Mouse (Mus musculus): ENCODE measurements around the gene Snx29. TPM values are rescaled to one million over a fixed set of nuclear protein-coding genes. Genes with fewer than 3 reads are reported as not detected.
A peak's percentile ranks its signal among the peaks of the same experiment; 100 is the strongest.

The Snx29 gene
- polyA plus RNA-seq, 1 experiment from 2014 or later: 15.4 TPM

DNA sequence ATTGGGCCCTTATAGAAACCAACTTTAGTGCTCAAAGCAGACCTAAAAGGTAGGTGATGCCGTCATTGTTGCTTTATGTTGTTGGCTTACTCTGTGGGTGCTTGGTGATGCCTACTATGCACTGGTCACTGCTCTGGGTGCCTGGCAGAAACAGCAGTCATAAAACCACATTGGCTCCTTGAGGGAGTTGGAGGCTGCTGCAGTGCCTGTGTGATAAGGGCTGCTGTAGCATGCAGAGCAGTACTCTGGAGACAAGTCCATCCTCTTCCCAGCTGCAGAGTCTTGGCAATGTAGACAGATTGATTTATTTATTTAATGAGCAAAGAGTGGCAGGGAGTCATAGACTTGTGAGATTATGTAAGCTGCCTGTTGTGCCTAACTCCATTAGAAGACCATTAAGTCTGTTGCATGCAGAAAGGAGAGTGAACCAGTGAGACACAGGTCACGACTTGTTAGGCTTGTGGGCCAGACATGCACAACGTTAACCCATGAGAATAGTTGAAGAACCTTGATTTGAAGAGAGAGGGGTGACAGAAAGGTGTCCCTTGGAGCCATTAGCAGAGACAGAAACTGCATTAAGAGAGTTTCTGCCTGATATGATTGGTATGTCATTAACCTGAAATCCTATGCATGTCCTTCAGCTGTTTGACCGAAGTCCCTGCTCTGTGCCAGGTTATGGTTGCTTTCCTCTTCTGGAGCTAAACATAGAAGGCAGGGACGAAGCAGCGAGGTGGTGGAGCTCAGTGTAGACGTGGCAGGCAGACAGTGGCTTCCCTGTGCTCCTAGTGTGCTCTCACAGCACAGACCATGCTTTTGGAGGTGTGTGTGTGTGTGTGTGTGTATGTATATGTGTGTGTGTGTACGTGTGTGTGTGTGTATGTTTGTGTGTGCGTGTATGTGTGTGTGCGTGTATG, 267.3 kb downstream of the Snx29 start:
- Histone ChIP-seq H3K4me3 (no peak overlapping the region), H3K9me3 (no peaks in the 10 kb centered on the region), H3K36me3 (no peaks in the 10 kb centered on the region), H3K9ac (no peak overlapping the region), H3K4me2 (replicated peaks) (no peak overlapping the region), H3K27me3 (no peaks in the 10 kb centered on the region), H3K27ac (no peak overlapping the region), H3K4me1 (no peaks in the 10 kb centered on the region)
- WGBS: 83% methylated on average over 10 of the region's 10 CpGs
- no peak for ATAC-seq (ENCODE audit: low FRiP score, low read depth)

DNA sequence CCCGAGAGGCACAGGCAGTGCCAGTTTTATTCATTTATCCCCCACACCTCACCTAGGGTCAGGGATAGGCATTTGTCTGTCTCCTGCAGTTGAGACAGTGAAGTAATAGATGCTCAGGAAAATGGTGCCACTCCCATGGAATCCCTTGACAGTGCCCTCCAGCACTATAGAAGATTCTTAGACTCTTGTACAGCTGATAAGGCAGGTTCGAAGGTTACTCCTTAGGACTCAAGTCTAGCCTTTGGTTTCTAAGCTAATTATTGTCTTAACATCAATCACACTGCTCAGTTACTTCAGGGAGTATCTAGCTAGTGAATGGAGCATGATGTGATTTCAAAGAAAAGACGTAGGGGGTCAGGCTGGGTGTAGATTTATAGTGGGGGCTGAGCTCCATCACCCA, 273.9 kb downstream of the Snx29 start:
- Histone ChIP-seq H3K27ac (no peak overlapping the region), H3K27me3 (no peaks in the 10 kb centered on the region), H3K9ac (no peak overlapping the region), H3K4me2 (replicated peaks) (no peak overlapping the region), H3K4me3 (no peak overlapping the region), H3K36me3 (no peaks in the 10 kb centered on the region), H3K9me3 (no peaks in the 10 kb centered on the region), H3K4me1 (peaks cover 8% of the 10 kb centered on the region; the same call in 1 of the 2 replicates)
- WGBS: 81% methylated on average over 3 of the region's 3 CpGs
- ATAC-seq (ENCODE audit: low FRiP score, low read depth): no peak

DNA sequence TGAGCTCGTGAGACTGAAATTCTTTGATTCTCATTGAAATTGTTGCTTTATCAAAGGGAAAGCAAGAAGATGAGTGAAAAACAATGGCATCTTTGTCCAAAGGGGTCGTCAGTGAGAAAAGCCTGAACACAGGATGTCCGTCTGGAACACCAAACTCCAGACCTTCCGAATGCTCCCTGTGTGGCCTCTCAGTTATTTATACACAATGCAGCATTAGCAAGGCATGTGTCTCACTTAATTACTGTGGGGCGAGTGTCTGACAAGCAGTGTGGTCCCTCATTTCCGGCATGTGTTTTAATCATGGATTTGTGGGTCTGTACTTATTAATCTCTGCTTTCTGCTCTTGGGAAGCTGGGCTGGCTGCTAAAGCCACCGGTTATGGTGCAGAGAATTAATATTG, 275.1 kb downstream of the Snx29 start:
- no peak for ATAC-seq (ENCODE audit: low FRiP score, low read depth)
- H3K4me3 ChIP-seq: no peak overlapping the region
- H3K4me2 ChIP-seq (replicated peaks): no peak overlapping the region
- H3K27me3 ChIP-seq: no peaks in the 10 kb centered on the region
- 41% methylated on average over 7 of the region's 7 CpGs for WGBS
- H3K27ac ChIP-seq: no peak overlapping the region
- H3K36me3 ChIP-seq: no peaks in the 10 kb centered on the region
- peaks cover 8% of the 10 kb centered on the region; the same call in 1 of the 2 replicates for H3K4me1 ChIP-seq
- no peak overlapping the region for H3K9ac ChIP-seq
- H3K9me3 ChIP-seq: no peaks in the 10 kb centered on the region

DNA sequence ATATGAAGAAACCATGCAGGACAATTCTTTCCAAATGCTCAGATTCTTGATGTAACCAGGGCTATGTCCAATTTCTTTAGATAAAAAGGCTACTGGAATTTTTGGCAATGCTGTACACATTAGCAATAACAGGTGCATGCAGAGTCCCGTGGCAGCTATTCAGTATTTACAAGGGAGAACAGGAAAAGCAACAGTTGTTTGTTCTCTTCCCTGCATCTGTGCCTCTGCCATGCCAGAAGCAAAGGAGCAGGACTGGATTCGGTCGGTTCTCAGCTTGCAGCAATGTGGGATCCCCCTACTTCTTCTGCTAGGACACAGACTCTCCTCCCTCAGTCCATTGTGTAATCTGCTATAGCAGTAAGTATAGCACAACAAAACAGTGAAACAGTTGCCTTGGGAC, 276.8 kb downstream of the Snx29 start:
- no peak overlapping the region for H3K4me3 ChIP-seq
- 67% methylated on average over 3 of the region's 3 CpGs for WGBS
- H3K4me1 ChIP-seq: peaks cover 8% of the 10 kb centered on the region; the same call in 1 of the 2 replicates
- no peak for ATAC-seq (ENCODE audit: low FRiP score, low read depth)
- H3K9ac ChIP-seq: no peak overlapping the region
- H3K27ac ChIP-seq: no peak overlapping the region
- H3K36me3 ChIP-seq: no peaks in the 10 kb centered on the region
- H3K9me3 ChIP-seq: no peaks in the 10 kb centered on the region
- no peak overlapping the region for H3K4me2 ChIP-seq (replicated peaks)
- no peaks in the 10 kb centered on the region for H3K27me3 ChIP-seq

DNA sequence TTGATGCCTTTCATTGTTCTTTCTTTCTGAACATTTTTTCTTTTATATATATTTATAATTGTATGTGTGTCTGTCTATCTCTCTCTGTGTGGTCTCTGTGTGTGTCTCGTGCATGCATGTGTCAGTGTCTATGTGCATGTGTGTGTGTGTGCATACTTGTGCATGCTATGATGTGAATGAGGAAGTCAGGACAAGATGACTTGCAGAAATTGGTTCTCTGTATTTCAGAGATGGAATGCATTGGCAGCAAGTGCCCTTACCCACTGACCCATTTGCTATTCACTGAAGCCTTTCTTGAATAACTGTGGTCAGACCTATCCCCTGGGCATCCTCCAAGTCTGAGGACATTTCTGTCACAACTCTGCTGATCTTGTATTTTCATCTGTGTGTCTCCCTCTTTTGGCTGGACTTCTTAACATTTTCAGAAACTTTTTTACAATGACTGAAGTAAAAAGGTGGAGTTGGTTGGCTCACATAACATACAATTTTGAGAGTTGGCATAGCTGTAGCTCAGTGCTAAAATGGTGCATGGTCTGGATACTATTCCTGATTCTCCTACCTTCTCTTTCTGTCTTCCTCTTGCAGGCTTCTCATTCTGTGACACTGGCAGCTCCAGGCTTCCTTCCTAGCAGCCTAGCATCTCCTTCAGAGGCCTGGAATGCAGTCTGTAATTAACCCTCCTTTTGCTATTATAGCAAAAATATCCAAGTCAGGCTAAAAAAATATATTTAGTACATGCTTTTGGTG, 278.8 kb downstream of the Snx29 start:
- Histone ChIP-seq H3K4me3 (no peak overlapping the region), H3K4me2 (replicated peaks) (no peak overlapping the region), H3K27me3 (no peaks in the 10 kb centered on the region), H3K9me3 (no peaks in the 10 kb centered on the region), H3K36me3 (no peaks in the 10 kb centered on the region), H3K4me1 (peaks cover 8% of the 10 kb centered on the region; the same call in 1 of the 2 replicates), H3K9ac (no peak overlapping the region), H3K27ac (no peak overlapping the region)
- ATAC-seq (ENCODE audit: low FRiP score, low read depth): no peak
- 96% methylated on average over 1 of the region's 1 CpGs for WGBS

DNA sequence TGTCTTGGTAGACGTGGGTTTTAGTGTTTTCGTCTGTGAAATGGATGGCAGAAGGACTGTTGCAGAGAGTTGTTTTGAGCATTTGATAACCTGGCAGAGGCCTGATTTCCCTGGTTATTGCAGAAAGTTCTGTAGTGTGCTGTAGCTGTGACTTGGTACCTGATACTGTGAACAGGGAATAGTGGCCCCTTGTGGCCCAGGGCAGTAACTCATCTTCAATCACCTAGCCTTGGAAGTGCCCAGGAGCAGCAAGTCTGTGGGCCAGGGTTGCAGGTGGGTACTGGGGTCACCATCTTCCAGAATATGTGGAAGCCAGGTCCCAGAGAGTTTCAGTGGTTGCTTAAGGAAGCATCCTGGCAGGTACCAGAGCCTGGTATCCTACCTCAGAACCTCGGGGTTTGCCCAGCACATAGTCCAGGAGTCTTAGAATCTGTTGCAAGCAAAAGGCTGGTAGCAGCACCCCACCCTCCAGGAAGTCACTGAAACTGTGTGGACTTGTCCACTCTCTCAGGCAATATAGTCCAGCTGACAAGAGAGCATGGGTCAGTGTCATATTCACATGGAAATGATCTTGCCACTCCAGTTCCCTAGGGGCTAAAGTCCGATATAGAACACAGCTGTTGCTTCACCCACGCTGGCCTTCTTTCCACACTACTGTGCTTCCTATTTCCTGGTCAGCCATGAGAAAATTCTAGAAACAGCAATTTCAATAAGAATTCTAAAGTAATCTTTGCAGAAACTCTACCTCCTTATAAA, 281.1 kb downstream of the Snx29 start:
- Histone ChIP-seq H3K4me3 (no peak overlapping the region), H3K36me3 (no peaks in the 10 kb centered on the region), H3K9ac (no peak overlapping the region), H3K27me3 (no peaks in the 10 kb centered on the region), H3K9me3 (no peaks in the 10 kb centered on the region), H3K4me2 (replicated peaks) (no peak overlapping the region), H3K4me1 (no peaks in the 10 kb centered on the region), H3K27ac (no peak overlapping the region)
- 66% methylated on average over 5 of the region's 5 CpGs for whole genome bisulfite sequencing
- ATAC-seq (ENCODE audit: low FRiP score, low read depth): peak; percentile 36; the same call in 1 of the 2 replicates

DNA sequence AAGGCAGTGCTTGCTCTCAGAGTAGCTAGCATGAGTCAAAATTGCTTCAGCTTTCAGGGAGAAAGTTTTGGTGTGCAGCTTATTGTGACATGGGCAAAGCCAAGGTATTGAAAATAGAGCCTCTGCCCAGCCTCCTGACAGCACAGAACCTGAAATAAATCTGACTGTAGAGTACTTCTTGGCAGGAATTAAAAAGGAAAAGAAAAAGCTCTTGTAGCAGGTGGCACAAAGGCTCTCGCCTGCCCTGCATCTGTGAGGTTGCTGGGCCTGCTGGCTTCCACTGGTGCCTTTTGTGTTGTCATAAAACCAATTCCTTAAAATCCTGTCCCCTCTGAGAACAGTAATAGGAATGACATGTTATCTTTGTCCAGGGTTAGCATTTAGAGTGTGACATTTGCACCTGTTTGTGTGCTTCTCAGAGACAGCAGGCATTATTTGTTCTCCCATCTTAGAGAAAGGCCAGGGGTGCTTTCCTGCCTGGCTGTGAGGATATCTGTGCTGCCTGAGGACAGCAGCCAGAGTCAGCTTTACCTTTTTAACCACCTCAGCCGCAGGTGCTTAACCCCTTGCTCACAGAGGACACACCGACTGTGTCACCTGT, 289.9 kb downstream of the Snx29 start:
- no peaks in the 10 kb centered on the region for H3K27me3 ChIP-seq
- H3K4me2 ChIP-seq (replicated peaks): no peak overlapping the region
- no peaks in the 10 kb centered on the region for H3K4me1 ChIP-seq
- 71% methylated on average over 3 of the region's 3 CpGs for WGBS
- no peaks in the 10 kb centered on the region for H3K36me3 ChIP-seq
- H3K9ac ChIP-seq: no peak overlapping the region
- peaks cover 6% of the 10 kb centered on the region; the same call in 1 of the 2 replicates for H3K9me3 ChIP-seq
- ATAC-seq (ENCODE audit: low FRiP score, low read depth): no peak
- H3K27ac ChIP-seq: no peak overlapping the region
- H3K4me3 ChIP-seq: no peak overlapping the region

DNA sequence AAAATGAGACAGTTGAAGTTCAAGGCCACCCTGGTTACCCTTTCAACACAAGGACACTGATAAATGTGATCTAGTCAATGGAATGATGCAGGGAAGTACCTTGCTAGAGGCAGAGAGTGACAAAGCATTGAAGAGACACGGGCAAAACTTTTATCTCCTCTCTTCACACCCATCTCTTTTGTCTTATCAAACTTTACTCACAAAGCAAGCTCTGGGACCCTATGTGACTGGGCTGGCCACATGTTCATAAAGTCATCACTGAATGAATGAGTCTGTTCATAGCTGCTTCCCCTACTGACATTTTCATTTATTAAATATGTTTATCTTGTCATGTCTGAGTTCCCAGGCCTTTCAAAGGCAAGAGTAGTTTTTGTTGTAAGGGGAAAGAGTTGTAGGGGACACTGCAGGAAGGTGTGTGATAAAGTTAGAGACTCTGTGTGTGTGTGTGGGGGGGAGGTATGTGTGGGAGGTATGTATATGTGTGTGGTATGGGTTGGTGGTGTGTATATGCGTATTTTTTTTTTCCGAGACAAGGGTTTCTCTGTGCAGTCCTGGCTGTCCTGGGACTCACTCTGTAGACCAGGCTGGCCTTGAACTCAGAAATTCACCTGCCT, 291.8 kb downstream of the Snx29 start:
- Histone ChIP-seq H3K9me3 (peaks cover 6% of the 10 kb centered on the region; the same call in 1 of the 2 replicates), H3K4me3 (no peak overlapping the region), H3K4me2 (replicated peaks) (no peak overlapping the region), H3K4me1 (no peaks in the 10 kb centered on the region), H3K36me3 (no peaks in the 10 kb centered on the region), H3K27ac (no peak overlapping the region), H3K27me3 (no peaks in the 10 kb centered on the region), H3K9ac (no peak overlapping the region)
- no peak for ATAC-seq (ENCODE audit: low FRiP score, low read depth)
- WGBS: 85% methylated on average over 3 of the region's 3 CpGs

DNA sequence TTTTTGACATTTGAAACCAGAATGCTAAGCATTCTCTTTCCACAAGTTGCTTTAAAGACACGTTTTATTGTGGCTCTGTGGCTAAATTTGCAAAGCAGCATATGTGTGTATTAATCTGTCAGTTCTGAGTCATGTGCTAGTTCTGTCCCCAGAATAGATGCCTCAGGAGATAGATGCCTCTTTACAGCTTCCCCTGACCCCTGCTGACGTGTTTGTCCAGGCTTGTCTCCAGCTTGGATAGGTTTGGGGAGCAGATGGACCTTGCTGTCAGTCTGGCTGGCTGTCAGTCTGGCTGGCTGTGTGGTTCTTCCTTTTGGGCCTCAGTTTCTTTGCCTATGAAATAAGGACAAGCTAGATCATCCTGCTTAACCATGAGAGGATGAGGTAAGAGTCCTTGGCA, 292.9 kb downstream of the Snx29 start:
- H3K9me3 ChIP-seq: peaks cover 6% of the 10 kb centered on the region; the same call in 1 of the 2 replicates
- no peaks in the 10 kb centered on the region for H3K36me3 ChIP-seq
- H3K4me3 ChIP-seq: no peak overlapping the region
- no peak overlapping the region for H3K9ac ChIP-seq
- no peaks in the 10 kb centered on the region for H3K27me3 ChIP-seq
- 57% methylated on average over 2 of the region's 2 CpGs for WGBS
- ATAC-seq (ENCODE audit: low FRiP score, low read depth): no peak
- no peak overlapping the region for H3K4me2 ChIP-seq (replicated peaks)
- no peak overlapping the region for H3K27ac ChIP-seq
- H3K4me1 ChIP-seq: no peaks in the 10 kb centered on the region

DNA sequence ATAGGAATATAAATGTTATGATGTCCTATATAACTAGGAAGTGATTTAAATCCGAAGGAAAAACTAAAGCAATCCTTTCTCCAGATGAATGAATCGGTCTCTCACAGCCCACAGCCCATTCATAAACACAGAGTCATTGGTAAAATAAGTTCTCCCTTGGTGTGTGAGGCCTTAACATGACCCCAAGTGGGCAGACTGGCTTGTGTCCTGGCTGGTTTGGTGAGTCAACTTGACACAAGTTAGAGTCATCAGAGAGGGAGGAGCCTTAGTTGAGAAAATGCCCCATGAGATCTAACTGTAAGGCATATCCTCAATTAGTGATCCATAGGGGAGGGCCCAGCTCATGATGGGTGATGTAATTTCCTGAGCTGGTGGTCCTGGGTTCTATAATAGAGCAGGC, 297.2 kb downstream of the Snx29 start:
- H3K4me3 ChIP-seq: no peak overlapping the region
- H3K4me2 ChIP-seq (replicated peaks): no peak overlapping the region
- no peak overlapping the region for H3K9ac ChIP-seq
- no peaks in the 10 kb centered on the region for H3K27me3 ChIP-seq
- ATAC-seq (ENCODE audit: low FRiP score, low read depth): no peak
- no peak overlapping the region for H3K27ac ChIP-seq
- H3K36me3 ChIP-seq: no peaks in the 10 kb centered on the region
- WGBS: 85% methylated on average over 2 of the region's 2 CpGs
- H3K9me3 ChIP-seq: peaks cover 6% of the 10 kb centered on the region; the same call in 1 of the 2 replicates
- H3K4me1 ChIP-seq: no peaks in the 10 kb centered on the region

DNA sequence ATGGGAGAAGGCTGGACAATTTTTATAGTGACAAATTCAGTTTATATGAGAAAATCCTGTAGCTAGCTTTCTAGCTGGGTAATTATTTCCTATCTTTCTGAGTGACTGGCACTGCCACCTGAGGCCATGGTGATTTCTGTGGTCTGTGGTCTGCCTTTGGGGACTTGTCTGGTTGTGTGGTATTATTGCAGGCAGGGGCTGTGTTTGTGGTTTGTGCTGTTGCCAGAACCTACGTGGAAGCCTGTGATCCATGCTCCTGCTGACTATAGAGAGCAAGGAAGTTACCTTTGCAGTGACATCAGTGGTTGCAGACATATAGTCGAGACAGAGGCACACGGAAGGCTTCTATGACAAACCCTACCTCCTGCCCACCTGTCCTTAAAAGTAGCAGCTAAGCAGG, 298.3 kb downstream of the Snx29 start:
- no peak overlapping the region for H3K4me2 ChIP-seq (replicated peaks)
- no peaks in the 10 kb centered on the region for H3K4me1 ChIP-seq
- no peak for ATAC-seq (ENCODE audit: low FRiP score, low read depth)
- no peak overlapping the region for H3K27ac ChIP-seq
- WGBS: 82% methylated on average over 3 of the region's 3 CpGs
- H3K36me3 ChIP-seq: no peaks in the 10 kb centered on the region
- H3K9ac ChIP-seq: no peak overlapping the region
- no peaks in the 10 kb centered on the region for H3K27me3 ChIP-seq
- H3K9me3 ChIP-seq: peaks cover 6% of the 10 kb centered on the region; the same call in 1 of the 2 replicates
- H3K4me3 ChIP-seq: no peak overlapping the region
